Mouse (Mus musculus): ENCODE results near the gene Dao.

- TF ChIP-seq POLR2A (IDR thresholded peaks at IDR 0.05; ENCODE audit: extremely low read depth, insufficient read depth, low read length) = no peak
- no peak for TF ChIP-seq CTCF (IDR thresholded peaks at IDR 0.05; ENCODE audit: extremely low read depth, insufficient read depth, low read length)
Observed at GRCm38 (mm10) chr5:114045134-114045533, 41.6 kb downstream of the Dao start.

Measured in cortical plate, adult 2 months (tissue).